Mouse (Mus musculus): ENCODE measurements at regions not wholly inside any gene's neighbourhood (a gene's known extent, or its start where the extent isn't known, plus 50 kb on each side); places are given as distances from the start of the nearest gene placed in this dataset.

- no peaks in the 10 kb centered on the region for H3K36me3 ChIP-seq (ENCODE audit: insufficient read depth, low read length)
- H3K9me3 ChIP-seq (ENCODE audit: low read length), result no peaks in the 10 kb centered on the region
- H3K27me3 ChIP-seq (ENCODE audit: insufficient read depth, low read length), result 0 out of 2 replicates have a peak, but pooled peaks cover 9% of the 10 kb centered on the region
- H3K4me1 ChIP-seq (replicated peaks; ENCODE audit: low read depth, low read length), result peaks cover 36% of the 10 kb centered on the region
- TF ChIP-seq NANOG (IDR thresholded peaks at IDR 0.05; ENCODE audit: borderline replicate concordance, low read length) (no peak), CTCF (conservative IDR thresholded peaks at IDR 0.05; ENCODE audit: low read length) (no peak), POU5F1 (IDR thresholded peaks at IDR 0.05; ENCODE audit: borderline replicate concordance, low read length) (no peak)
- H3K4me3 ChIP-seq (replicated peaks; ENCODE audit: low read length), result no peak overlapping the region
Observed at GRCm38 (mm10) chr9:120652733-120653132, 81.5 kb downstream of the Rpl14 start.

GRCm38 (mm10) chr9:120653170-120653569 lies 81.9 kb downstream of the Rpl14 start:
- TF ChIP-seq CTCF (conservative IDR thresholded peaks at IDR 0.05; ENCODE audit: low read length), result no peak
- H3K4me1 ChIP-seq (replicated peaks; ENCODE audit: low read depth, low read length), result peaks cover 37% of the 10 kb centered on the region
- no peaks in the 10 kb centered on the region for H3K9me3 ChIP-seq (ENCODE audit: low read length)
- no peak overlapping the region for H3K4me3 ChIP-seq (replicated peaks; ENCODE audit: low read length)
- H3K27me3 ChIP-seq (ENCODE audit: insufficient read depth, low read length), result 0 out of 2 replicates have a peak, but pooled peaks cover 9% of the 10 kb centered on the region
- no peaks in the 10 kb centered on the region for H3K36me3 ChIP-seq (ENCODE audit: insufficient read depth, low read length)

DNA sequence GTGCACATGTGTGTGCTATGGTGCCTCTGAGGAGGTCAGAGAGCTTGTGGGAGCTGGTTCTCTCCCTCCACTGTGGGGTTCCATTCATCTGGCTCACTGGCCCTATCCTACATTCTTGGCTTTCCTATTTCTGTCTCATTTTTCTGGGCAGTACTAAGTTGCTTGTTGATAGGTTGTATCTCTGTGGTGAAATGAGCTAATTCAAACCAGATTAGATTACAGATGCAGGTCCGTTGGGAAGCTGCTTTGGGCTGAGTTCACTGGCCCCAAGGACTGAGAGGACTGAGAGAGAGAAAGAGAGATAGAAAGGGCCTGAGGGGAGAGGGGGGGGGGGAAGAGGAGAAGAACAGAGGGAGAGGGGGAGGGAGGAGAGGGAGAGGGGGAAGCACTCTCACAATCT lies 83.5 kb downstream of the Rpl14 start:
- no peak for TF ChIP-seq CTCF (conservative IDR thresholded peaks at IDR 0.05; ENCODE audit: low read length)
- TF ChIP-seq NANOG (IDR thresholded peaks at IDR 0.05; ENCODE audit: borderline replicate concordance, low read length), result no peak
- TF ChIP-seq POU5F1 (IDR thresholded peaks at IDR 0.05; ENCODE audit: borderline replicate concordance, low read length), result no peak
- H3K27me3 ChIP-seq (ENCODE audit: insufficient read depth, low read length), result peaks cover 19% of the 10 kb centered on the region
- H3K36me3 ChIP-seq (ENCODE audit: insufficient read depth, low read length), result no peaks in the 10 kb centered on the region
- no peak overlapping the region for H3K4me3 ChIP-seq (replicated peaks; ENCODE audit: low read length)
- no peaks in the 10 kb centered on the region for H3K9me3 ChIP-seq (ENCODE audit: low read length)
- H3K4me1 ChIP-seq (replicated peaks; ENCODE audit: low read depth, low read length), result peaks cover 37% of the 10 kb centered on the region

DNA sequence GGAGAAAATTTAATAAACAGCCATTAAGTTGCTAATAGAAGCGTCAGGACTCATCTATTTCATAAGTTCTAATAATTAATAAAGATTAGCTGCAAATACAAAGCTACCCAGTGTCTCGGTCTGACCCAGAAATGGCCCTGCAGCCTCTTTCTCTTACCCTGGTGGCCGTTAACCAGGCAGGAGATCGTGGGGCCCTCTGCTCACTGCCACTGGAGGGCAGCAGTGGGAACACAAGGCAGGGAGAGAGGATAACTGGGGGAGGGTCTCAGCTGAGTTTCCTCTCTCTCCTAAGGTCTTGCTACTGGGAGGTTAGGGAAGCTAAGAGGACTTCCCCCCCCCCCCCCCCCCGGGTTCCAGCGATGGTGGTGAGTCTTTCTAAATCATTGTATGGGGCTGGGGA lies 85.7 kb downstream of the Rpl14 start:
- Histone ChIP-seq H3K36me3 (ENCODE audit: insufficient read depth, low read length) (no peaks in the 10 kb centered on the region), H3K4me3 (replicated peaks; ENCODE audit: low read length) (no peak overlapping the region), H3K9me3 (ENCODE audit: low read length) (no peaks in the 10 kb centered on the region), H3K4me1 (replicated peaks; ENCODE audit: low read depth, low read length) (peaks cover 37% of the 10 kb centered on the region), H3K27me3 (ENCODE audit: insufficient read depth, low read length) (peaks cover 29% of the 10 kb centered on the region)
- TF ChIP-seq CTCF (conservative IDR thresholded peaks at IDR 0.05; ENCODE audit: low read length), result peak; percentile 65
- no peak for TF ChIP-seq NANOG (IDR thresholded peaks at IDR 0.05; ENCODE audit: borderline replicate concordance, low read length)
- TF ChIP-seq POU5F1 (IDR thresholded peaks at IDR 0.05; ENCODE audit: borderline replicate concordance, low read length), result no peak

DNA sequence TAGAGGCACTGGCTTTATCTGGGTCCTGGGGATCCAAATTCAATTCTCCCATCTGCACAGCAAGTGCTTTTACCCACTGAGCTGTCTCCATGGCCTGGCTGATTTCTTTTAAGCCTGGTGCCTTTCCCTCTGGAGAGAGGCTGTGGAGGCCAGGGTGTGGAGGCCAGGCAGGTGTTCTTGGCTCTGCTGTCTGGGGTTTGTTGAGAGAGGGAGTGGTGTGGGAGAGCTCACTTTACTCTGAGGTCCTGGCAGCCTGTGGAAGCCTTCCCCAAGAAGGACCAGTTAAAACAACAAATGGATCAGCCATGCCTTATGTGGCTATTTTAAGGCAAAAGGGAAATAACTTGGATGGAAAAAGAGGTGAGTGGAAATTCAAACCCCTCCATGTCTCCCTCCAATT lies 86.5 kb downstream of the Rpl14 start:
- TF ChIP-seq NANOG (IDR thresholded peaks at IDR 0.05; ENCODE audit: borderline replicate concordance, low read length) (no peak), POU5F1 (IDR thresholded peaks at IDR 0.05; ENCODE audit: borderline replicate concordance, low read length) (no peak), CTCF (conservative IDR thresholded peaks at IDR 0.05; ENCODE audit: low read length) (no peak)

DNA sequence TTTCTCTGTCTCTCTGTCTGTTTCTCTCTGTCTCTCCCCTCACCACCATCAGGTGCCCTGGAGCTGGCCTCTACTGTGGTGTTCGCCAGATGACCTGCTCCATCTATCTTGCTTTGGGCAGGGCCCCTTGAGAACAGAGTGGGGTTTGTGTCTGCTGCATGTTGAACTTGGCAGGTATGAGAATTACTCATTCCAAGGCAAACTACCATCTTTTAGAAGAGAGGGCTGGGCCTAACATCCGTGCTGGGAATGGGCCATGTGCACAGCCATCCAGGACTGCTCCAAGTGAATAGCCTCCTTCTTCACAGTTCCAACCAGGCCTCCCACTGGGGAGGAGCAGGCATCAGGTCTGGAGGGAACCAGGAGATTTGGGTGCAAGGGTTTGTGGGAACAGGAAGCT lies 87.3 kb downstream of the Rpl14 start:
- Histone ChIP-seq H3K36me3 (ENCODE audit: insufficient read depth, low read length) (no peaks in the 10 kb centered on the region), H3K4me3 (replicated peaks; ENCODE audit: low read length) (no peak overlapping the region), H3K27me3 (ENCODE audit: insufficient read depth, low read length) (peaks cover 20% of the 10 kb centered on the region), H3K9me3 (ENCODE audit: low read length) (no peaks in the 10 kb centered on the region), H3K4me1 (replicated peaks; ENCODE audit: low read depth, low read length) (peaks cover 31% of the 10 kb centered on the region)
- TF ChIP-seq NANOG (IDR thresholded peaks at IDR 0.05; ENCODE audit: borderline replicate concordance, low read length) (no peak), POU5F1 (IDR thresholded peaks at IDR 0.05; ENCODE audit: borderline replicate concordance, low read length) (no peak), CTCF (conservative IDR thresholded peaks at IDR 0.05; ENCODE audit: low read length) (no peak)

More for the DNA sequence above, 86.5 kb downstream of the Rpl14 start:
- Histone ChIP-seq H3K4me3 (replicated peaks; ENCODE audit: low read length) (no peak overlapping the region), H3K9me3 (ENCODE audit: low read length) (no peaks in the 10 kb centered on the region), H3K27me3 (ENCODE audit: insufficient read depth, low read length) (peaks cover 28% of the 10 kb centered on the region), H3K36me3 (ENCODE audit: insufficient read depth, low read length) (no peaks in the 10 kb centered on the region), H3K4me1 (replicated peaks; ENCODE audit: low read depth, low read length) (peaks cover 37% of the 10 kb centered on the region)

GRCm38 (mm10) chr9:120661226-120661625 lies 90.0 kb downstream of the Rpl14 start:
- H3K4me1 ChIP-seq (replicated peaks; ENCODE audit: low read depth, low read length), result peaks cover 16% of the 10 kb centered on the region
- no peaks in the 10 kb centered on the region for H3K36me3 ChIP-seq (ENCODE audit: insufficient read depth, low read length)
- H3K4me3 ChIP-seq (replicated peaks; ENCODE audit: low read length), result no peak overlapping the region
- peaks cover 20% of the 10 kb centered on the region for H3K27me3 ChIP-seq (ENCODE audit: insufficient read depth, low read length)
- H3K9me3 ChIP-seq (ENCODE audit: low read length), result no peaks in the 10 kb centered on the region
- TF ChIP-seq POU5F1 (IDR thresholded peaks at IDR 0.05; ENCODE audit: borderline replicate concordance, low read length) (no peak), CTCF (conservative IDR thresholded peaks at IDR 0.05; ENCODE audit: low read length) (no peak), NANOG (IDR thresholded peaks at IDR 0.05; ENCODE audit: borderline replicate concordance, low read length) (no peak)

DNA sequence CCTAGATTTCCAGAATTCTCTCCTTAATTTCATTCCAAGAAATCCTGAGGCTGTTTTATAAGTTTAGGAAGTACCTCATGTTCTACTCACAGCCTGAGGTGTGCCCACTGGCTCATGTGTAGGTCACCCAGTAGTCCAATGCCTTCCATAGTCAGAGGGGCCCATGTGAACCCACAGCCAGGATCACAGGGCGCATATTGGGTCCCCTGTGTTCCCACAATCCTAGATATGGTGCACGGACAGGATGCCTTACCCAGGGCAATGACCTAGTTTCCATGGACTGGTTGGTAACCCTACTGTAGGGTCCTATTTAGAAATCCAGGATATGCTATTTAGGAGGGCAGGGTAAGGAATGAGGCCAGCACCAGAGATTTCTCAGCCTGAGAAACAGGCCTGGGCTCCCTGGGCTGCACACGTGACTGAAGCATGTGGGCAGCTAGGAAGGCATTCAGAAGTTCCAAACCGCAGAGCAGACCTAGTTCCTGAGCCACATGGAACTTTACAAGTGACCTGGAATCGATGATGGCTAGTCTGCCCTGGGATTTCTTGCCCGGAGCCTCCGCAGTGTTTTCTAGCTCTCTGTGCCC lies 90.5 kb downstream of the Rpl14 start:
- Histone ChIP-seq H3K36me3 (ENCODE audit: insufficient read depth, low read length) (no peaks in the 10 kb centered on the region), H3K27me3 (ENCODE audit: insufficient read depth, low read length) (peaks cover 20% of the 10 kb centered on the region), H3K9me3 (ENCODE audit: low read length) (no peaks in the 10 kb centered on the region), H3K4me1 (replicated peaks; ENCODE audit: low read depth, low read length) (peaks cover 11% of the 10 kb centered on the region), H3K4me3 (replicated peaks; ENCODE audit: low read length) (no peak overlapping the region)
- TF ChIP-seq NANOG (IDR thresholded peaks at IDR 0.05; ENCODE audit: borderline replicate concordance, low read length), result no peak
- TF ChIP-seq CTCF (conservative IDR thresholded peaks at IDR 0.05; ENCODE audit: low read length), result no peak
- TF ChIP-seq POU5F1 (IDR thresholded peaks at IDR 0.05; ENCODE audit: borderline replicate concordance, low read length), result no peak; the same call in 1 of the 2 replicates

DNA sequence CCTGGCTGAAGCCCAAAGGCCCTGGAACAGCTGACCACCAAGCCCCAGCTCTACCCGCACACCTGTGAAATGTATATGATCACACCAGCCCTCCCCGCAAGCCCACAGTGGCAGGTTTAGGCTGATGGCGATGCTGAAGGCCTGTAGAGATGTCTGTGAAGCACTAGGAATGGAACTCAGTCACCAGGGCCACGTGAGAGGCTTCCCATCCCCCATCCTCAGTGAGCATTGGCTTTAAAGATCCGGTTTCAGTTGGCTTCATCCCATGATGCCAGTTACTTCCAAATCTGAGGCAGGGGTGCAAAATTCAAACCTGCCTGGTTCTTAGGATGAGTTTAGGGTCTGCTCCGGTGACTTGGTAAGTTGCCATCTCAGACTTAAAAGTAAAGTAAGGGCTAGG lies 91.9 kb downstream of the Rpl14 start:
- Histone ChIP-seq H3K36me3 (ENCODE audit: insufficient read depth, low read length) (no peaks in the 10 kb centered on the region), H3K9me3 (ENCODE audit: low read length) (no peaks in the 10 kb centered on the region)
- no peak for TF ChIP-seq CTCF (conservative IDR thresholded peaks at IDR 0.05; ENCODE audit: low read length)
- no peak for TF ChIP-seq POU5F1 (IDR thresholded peaks at IDR 0.05; ENCODE audit: borderline replicate concordance, low read length)
- no peak for TF ChIP-seq NANOG (IDR thresholded peaks at IDR 0.05; ENCODE audit: borderline replicate concordance, low read length)

More for the DNA sequence above, 91.9 kb downstream of the Rpl14 start:
- Histone ChIP-seq H3K4me3 (replicated peaks; ENCODE audit: low read length) (no peak overlapping the region), H3K4me1 (replicated peaks; ENCODE audit: low read depth, low read length) (no peaks in the 10 kb centered on the region), H3K27me3 (ENCODE audit: insufficient read depth, low read length) (peaks cover 20% of the 10 kb centered on the region)

Data from E14TG2a.4 (cell line).